Mouse (Mus musculus) liver, adult 2 months (tissue): ENCODE data around the gene Frat2.

Experiments
- CTCF ChIP-seq: fragments of 200-500 bp; IDR thresholded peaks from 2 replicates; pipeline ENCODE4 v1.5.1; 2011; ENCODE audit warnings: low read depth, low read length, control low read depth
- POLR2A ChIP-seq: fragments of 200-500 bp; IDR thresholded peaks from 2 replicates; pipeline ENCODE4 v1.6.1; 2011; ENCODE audit warnings: low read length, control low read depth; ENCODE audit not compliant: insufficient read depth; ENCODE audit errors: extremely low read depth

GRCm38 (mm10) chr19:41847091-41847581 lies 796 bp downstream of the Frat2 start:
- TF ChIP-seq CTCF: no peak
- no peak for TF ChIP-seq POLR2A
